Mouse (Mus musculus) midbrain, embryonic 10.5 days (tissue): ENCODE results near the gene Cpn1. TPM values are rescaled to one million over a fixed set of nuclear protein-coding genes. Genes with fewer than 3 reads are reported as not detected.

ENCODE experiments used
- DNase-seq: peaks from one replicate; pipeline ENCODE4 v3.0.0-alpha.2; 2017; ENCODE audit warnings: low spot score
- H3K27ac ChIP-seq: fragments of 300-500 bp; sonication (generic); replicated peaks from 2 replicates; pipeline ENCODE4 v1.5.1; 2016; ENCODE audit warnings: mild to moderate bottlenecking
- H3K27me3 ChIP-seq: fragments of 300-500 bp; sonication (generic); 2 replicates; pipeline ENCODE4 v1.6.1; 2016; ENCODE audit warnings: low read depth, mild to moderate bottlenecking; ENCODE audit not compliant: poor library complexity, severe bottlenecking
- H3K36me3 ChIP-seq: fragments of 300-500 bp; sonication (generic); 2 replicates; pipeline ENCODE4 v1.6.1; 2016; ENCODE audit warnings: mild to moderate bottlenecking, moderate library complexity
- H3K4me1 ChIP-seq: fragments of 300-500 bp; sonication (generic); 2 replicates; pipeline ENCODE4 v1.6.1; 2016
- H3K4me3 ChIP-seq: fragments of 300-500 bp; sonication (generic); 2 replicates; pipeline ENCODE4 v1.5.1; 2016; ENCODE audit warnings: mild to moderate bottlenecking, moderate library complexity
- H3K9me3 ChIP-seq: fragments of 300-500 bp; sonication (generic); replicated peaks from 2 replicates; pipeline ENCODE4 v1.6.1; 2016; ENCODE audit warnings: mild to moderate bottlenecking
- WGBS: fragments of 180-500 bp; shearing (Covaris S2); methylation state at CpG from one replicate; pipeline ENCODE4 v1.1.7; 2016; 5-methylcytosine and 5-hydroxymethylcytosine counted together
- polyA plus RNA-seq: library from polyadenylated mRNA; unstranded; fragments of >200 nt; fragmentation: Nextera tagmentation; extraction: Ambion mirVana; gene quantifications from 2 replicates; pipeline ENCODE4 v1.2.1, GENCODE M21; 2016

Cpn1 gene
- polyA plus RNA-seq, 1 experiment from 2014 or later = 0.42 TPM

GRCm38 (mm10) chr19:43927967-43928366 is 58.4 kb downstream of the Cpn1 start:
- Histone ChIP-seq H3K27ac (no peak overlapping the region), H3K36me3 (no peaks in the 10 kb centered on the region), H3K9me3 (no peaks in the 10 kb centered on the region), H3K4me3 (no peak overlapping the region), H3K27me3 (no peaks in the 10 kb centered on the region), H3K4me1 (peaks cover 18% of the 10 kb centered on the region)
- 90% methylated on average over 5 of the region's 5 CpGs for WGBS
- DNase-seq = no peak

GRCm38 (mm10) chr19:43927057-43927456 is 59.3 kb downstream of the Cpn1 start:
- WGBS = 83% methylated on average over 10 of the region's 10 CpGs
- no peak for DNase-seq
- no peak overlapping the region for H3K4me3 ChIP-seq
- no peak overlapping the region for H3K27ac ChIP-seq
- H3K36me3 ChIP-seq = no peaks in the 10 kb centered on the region
- no peaks in the 10 kb centered on the region for H3K9me3 ChIP-seq
- no peaks in the 10 kb centered on the region for H3K27me3 ChIP-seq
- H3K4me1 ChIP-seq = peaks cover 18% of the 10 kb centered on the region

- no peak overlapping the region for H3K27ac ChIP-seq
Measured at GRCm38 (mm10) chr19:43926141-43926987, 60.0 kb downstream of the Cpn1 start.

GRCm38 (mm10) chr19:43924361-43924760 is 62.0 kb downstream of the Cpn1 start:
- Histone ChIP-seq H3K9me3 (no peaks in the 10 kb centered on the region), H3K4me3 (no peak overlapping the region), H3K27me3 (peaks cover 15% of the 10 kb centered on the region), H3K27ac (no peak overlapping the region), H3K36me3 (no peaks in the 10 kb centered on the region), H3K4me1 (peaks cover 16% of the 10 kb centered on the region)
- DNase-seq = no peak
- WGBS = 71% methylated on average over 8 of the region's 8 CpGs

More at GRCm38 (mm10) chr19:43926141-43926987, 60.0 kb downstream of the Cpn1 start:
- no peak for DNase-seq
- Histone ChIP-seq H3K9me3 (no peaks in the 10 kb centered on the region), H3K4me1 (peaks cover 18% of the 10 kb centered on the region), H3K27me3 (peaks cover 6% of the 10 kb centered on the region), H3K4me3 (no peak overlapping the region), H3K36me3 (no peaks in the 10 kb centered on the region)
- WGBS = 85% methylated on average over 10 of the region's 10 CpGs

- no peaks in the 10 kb centered on the region for H3K9me3 ChIP-seq
- DNase-seq = no peak
- H3K4me3 ChIP-seq = no peak overlapping the region
- H3K36me3 ChIP-seq = no peaks in the 10 kb centered on the region
- H3K4me1 ChIP-seq = peaks cover 13% of the 10 kb centered on the region
- peaks cover 15% of the 10 kb centered on the region for H3K27me3 ChIP-seq
- H3K27ac ChIP-seq = no peak overlapping the region
- 93% methylated on average over 7 of the region's 7 CpGs for WGBS
Measured at GRCm38 (mm10) chr19:43922963-43923362, 63.4 kb downstream of the Cpn1 start.

GRCm38 (mm10) chr19:43921410-43921809 is 64.9 kb downstream of the Cpn1 start:
- peaks cover 15% of the 10 kb centered on the region for H3K27me3 ChIP-seq
- no peaks in the 10 kb centered on the region for H3K9me3 ChIP-seq
- no peak overlapping the region for H3K4me3 ChIP-seq
- no peak overlapping the region for H3K27ac ChIP-seq
- WGBS = 65% methylated on average over 13 of the region's 13 CpGs
- peaks cover 17% of the 10 kb centered on the region for H3K4me1 ChIP-seq
- no peak for DNase-seq
- H3K36me3 ChIP-seq = no peaks in the 10 kb centered on the region

GRCm38 (mm10) chr19:43920453-43921300 is 65.7 kb downstream of the Cpn1 start:
- H3K4me1 ChIP-seq = peaks cover 17% of the 10 kb centered on the region
- WGBS = 13% methylated on average over 32 of the region's 32 CpGs
- DNase-seq = peak; percentile 35
- H3K9me3 ChIP-seq = no peaks in the 10 kb centered on the region
- peaks cover 15% of the 10 kb centered on the region for H3K27me3 ChIP-seq
- H3K36me3 ChIP-seq = no peaks in the 10 kb centered on the region
- no peak overlapping the region for H3K27ac ChIP-seq
- peak overlapping the region; percentile 40 for H3K4me3 ChIP-seq

GRCm38 (mm10) chr19:43919841-43920240 is 66.5 kb downstream of the Cpn1 start:
- H3K9me3 ChIP-seq = no peaks in the 10 kb centered on the region
- WGBS = 92% methylated on average over 4 of the region's 4 CpGs
- H3K4me3 ChIP-seq = no peak overlapping the region
- H3K27ac ChIP-seq = no peak overlapping the region
- H3K36me3 ChIP-seq = no peaks in the 10 kb centered on the region
- H3K27me3 ChIP-seq = peaks cover 15% of the 10 kb centered on the region
- H3K4me1 ChIP-seq = peaks cover 15% of the 10 kb centered on the region
- DNase-seq = no peak

GRCm38 (mm10) chr19:43918834-43919233 is 67.5 kb downstream of the Cpn1 start:
- no peak for DNase-seq
- peaks cover 18% of the 10 kb centered on the region for H3K4me1 ChIP-seq
- H3K4me3 ChIP-seq = no peak overlapping the region
- H3K36me3 ChIP-seq = no peaks in the 10 kb centered on the region
- no peak overlapping the region for H3K27ac ChIP-seq
- 91% methylated on average over 3 of the region's 3 CpGs for WGBS
- H3K27me3 ChIP-seq = peaks cover 15% of the 10 kb centered on the region
- no peaks in the 10 kb centered on the region for H3K9me3 ChIP-seq

GRCm38 (mm10) chr19:43917763-43918162 is 68.6 kb downstream of the Cpn1 start:
- no peak for DNase-seq
- Histone ChIP-seq H3K4me1 (peaks cover 18% of the 10 kb centered on the region), H3K4me3 (no peak overlapping the region), H3K27me3 (peaks cover 15% of the 10 kb centered on the region), H3K36me3 (no peaks in the 10 kb centered on the region), H3K27ac (no peak overlapping the region), H3K9me3 (no peaks in the 10 kb centered on the region)
- WGBS = 89% methylated on average over 6 of the region's 6 CpGs

- Histone ChIP-seq H3K4me3 (no peak overlapping the region), H3K27ac (no peak overlapping the region), H3K36me3 (no peaks in the 10 kb centered on the region), H3K27me3 (peaks cover 15% of the 10 kb centered on the region), H3K4me1 (peaks cover 18% of the 10 kb centered on the region), H3K9me3 (no peaks in the 10 kb centered on the region)
- 74% methylated on average over 2 of the region's 2 CpGs for WGBS
- no peak for DNase-seq
Measured at GRCm38 (mm10) chr19:43917406-43917691, 69.0 kb downstream of the Cpn1 start.

- WGBS = 74% methylated on average over 21 of the region's 21 CpGs
- H3K4me1 ChIP-seq = peaks cover 18% of the 10 kb centered on the region
- H3K4me3 ChIP-seq = no peak overlapping the region
- H3K36me3 ChIP-seq = no peaks in the 10 kb centered on the region
- H3K27me3 ChIP-seq = peaks cover 13% of the 10 kb centered on the region
- no peak overlapping the region for H3K27ac ChIP-seq
- DNase-seq = no peak
- no peaks in the 10 kb centered on the region for H3K9me3 ChIP-seq
Measured at GRCm38 (mm10) chr19:43916586-43917405, 69.6 kb downstream of the Cpn1 start.
